Mouse (Mus musculus) forebrain, embryonic 12.5 days (tissue): ENCODE results near the gene Mapk10. TPM values are rescaled to one million over a fixed set of nuclear protein-coding genes. Genes with fewer than 3 reads are reported as not detected.
A peak's percentile ranks its signal among the peaks of the same experiment; 100 is the strongest.

Source experiments
- ATAC-seq: fragments of 200-750 bp; cut with Nextera tagmentation; 2 replicates; pipeline ENCODE4 v1.8.0; 2017; ENCODE audit warnings: moderate TSS enrichment; ENCODE audit not compliant: low FRiP score
- H3K27ac ChIP-seq: fragments of 300-500 bp; sonication (generic); 2 replicates; pipeline ENCODE4 v1.5.1; 2016; ENCODE audit warnings: mild to moderate bottlenecking
- H3K27me3 ChIP-seq: fragments of 300-500 bp; sonication (generic); 2 replicates; pipeline ENCODE4 v1.6.1; 2016; ENCODE audit warnings: mild to moderate bottlenecking
- H3K36me3 ChIP-seq: fragments of 300-500 bp; sonication (generic); replicated peaks from 2 replicates; pipeline ENCODE4 v1.6.1; 2016; ENCODE audit warnings: mild to moderate bottlenecking
- H3K4me1 ChIP-seq: fragments of 300-500 bp; sonication (generic); 2 replicates; pipeline ENCODE4 v1.6.1; 2016
- H3K4me2 ChIP-seq: fragments of 300-500 bp; sonication (generic); 2 replicates; pipeline ENCODE4 v1.6.1; 2016; ENCODE audit warnings: mild to moderate bottlenecking, moderate library complexity
- H3K4me3 ChIP-seq: fragments of 300-500 bp; sonication (generic); replicated peaks from 2 replicates; pipeline ENCODE4 v1.5.1; 2016; ENCODE audit warnings: mild to moderate bottlenecking
- H3K9ac ChIP-seq: fragments of 300-500 bp; sonication (generic); 2 replicates; pipeline ENCODE4 v1.6.1; 2016; ENCODE audit warnings: mild to moderate bottlenecking
- H3K9me3 ChIP-seq: fragments of 300-500 bp; sonication (generic); 2 replicates; pipeline ENCODE4 v1.6.1; 2016
- WGBS: fragments of 180-500 bp; shearing (Covaris S2); methylation state at CpG from one replicate; pipeline ENCODE4 v1.1.7; 2016; 5-methylcytosine and 5-hydroxymethylcytosine counted together
- polyA plus RNA-seq: library from polyadenylated mRNA; unstranded; fragments of >200 nt; fragmentation: Nextera tagmentation; extraction: Ambion mirVana; gene quantifications from 2 replicates; pipeline ENCODE4 v1.2.1, GENCODE M21; 2016

Gene Mapk10
- polyA plus RNA-seq = 41.7 and 55.1 TPM in 2 replicates

DNA sequence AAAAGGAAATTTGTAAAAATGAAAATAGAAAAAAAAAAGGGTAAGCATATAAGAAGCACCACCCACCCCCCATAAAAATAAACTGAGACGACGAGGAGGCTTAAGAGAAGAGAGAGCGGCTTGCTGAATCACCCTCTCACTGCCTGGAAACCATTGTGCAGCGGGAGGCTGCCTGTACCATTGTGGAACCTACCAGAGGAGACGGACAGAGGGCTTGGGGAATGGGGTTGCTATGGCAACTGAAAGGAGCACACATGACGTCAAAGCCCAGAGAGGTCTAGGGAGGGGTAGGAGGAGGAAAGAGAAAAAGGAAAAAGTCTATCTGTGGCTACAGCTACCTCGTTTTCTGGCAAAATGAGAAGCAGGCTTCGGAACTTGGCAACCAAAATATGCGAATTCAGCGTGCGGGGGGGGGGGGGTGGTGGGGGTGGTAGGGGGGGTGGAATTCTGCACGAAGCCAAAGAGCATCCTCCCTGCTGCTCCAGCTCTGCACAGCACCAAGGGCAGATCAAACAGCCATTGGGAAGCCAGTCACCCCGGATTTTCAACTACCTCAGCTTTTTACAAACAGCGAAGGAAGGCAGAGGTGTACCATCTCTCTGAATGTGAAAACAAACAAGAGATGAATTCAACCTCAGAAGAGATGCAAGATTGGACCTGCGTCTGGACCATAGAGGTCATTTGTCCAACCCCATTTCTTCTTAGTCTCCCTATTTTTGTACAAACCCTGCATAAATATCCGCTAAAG is at the start of gene Mapk10:
TSS of gene Mapk10 (minus strand) at position 234 of the 748 bp plus-strand sequence.
- H3K27me3 ChIP-seq = no peaks in the 10 kb centered on the region
- peak within 1 kb of the TSS; percentile 45 for H3K4me3 ChIP-seq
- ATAC-seq = peak; percentile 100
- H3K4me2 ChIP-seq = peak within 1 kb of the TSS; percentile 53
- WGBS = 8% methylated on average over 16 of the region's 16 CpGs
- H3K36me3 ChIP-seq = no peaks in the 10 kb centered on the region
- peaks cover 30% of the 10 kb centered on the region for H3K4me1 ChIP-seq
- H3K9me3 ChIP-seq = no peaks in the 10 kb centered on the region
- H3K27ac ChIP-seq = peak within 1 kb of the TSS; percentile 85
- peak within 1 kb of the TSS; percentile 65 for H3K9ac ChIP-seq

DNA sequence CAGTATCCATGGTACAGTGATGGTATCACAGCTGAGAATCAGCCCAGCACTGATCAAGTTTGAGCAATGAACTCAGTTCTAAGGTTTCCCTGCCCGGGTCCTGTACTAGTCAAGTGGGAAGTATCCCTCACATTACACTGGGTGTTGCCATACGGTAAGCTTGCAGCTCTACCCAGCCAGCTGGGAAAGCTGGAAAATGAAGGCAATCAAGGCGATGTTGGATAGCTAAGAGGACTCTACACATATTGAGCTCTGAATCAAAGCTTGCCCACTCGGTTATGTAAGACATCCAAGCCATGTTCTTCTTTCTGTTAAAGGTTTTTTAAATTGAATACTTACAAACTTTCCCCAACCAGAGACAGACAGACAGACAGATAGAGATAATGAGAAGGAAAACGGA is 45.0 kb upstream of the Mapk10 start:
- 90% methylated on average over 5 of the region's 5 CpGs for WGBS
- Histone ChIP-seq H3K4me1 (no peaks in the 10 kb centered on the region), H3K36me3 (no peaks in the 10 kb centered on the region), H3K4me2 (no peak overlapping the region), H3K9me3 (no peaks in the 10 kb centered on the region), H3K27me3 (no peaks in the 10 kb centered on the region), H3K9ac (no peak overlapping the region), H3K4me3 (no peak overlapping the region), H3K27ac (no peak overlapping the region)
- ATAC-seq = no peak

DNA sequence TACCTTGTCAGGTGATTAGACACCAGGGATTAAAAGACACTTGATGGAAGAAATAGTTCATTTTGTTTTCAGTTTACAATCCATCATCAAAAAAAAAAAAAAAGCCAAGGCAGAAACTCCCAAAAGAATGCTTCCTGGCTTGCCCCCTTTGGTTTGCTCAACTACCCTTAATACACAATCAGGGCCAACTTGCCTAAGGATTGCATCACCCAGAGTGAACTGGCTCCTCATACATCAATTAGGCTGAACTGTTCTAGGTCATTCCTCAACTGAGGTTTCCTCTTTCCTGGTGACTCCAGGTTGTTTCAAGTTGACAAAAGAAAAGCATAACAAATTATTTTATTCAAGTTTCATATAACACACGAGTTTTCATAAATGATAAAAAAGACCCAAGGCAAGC is 31.3 kb upstream of the Mapk10 start:
- Histone ChIP-seq H3K36me3 (no peaks in the 10 kb centered on the region), H3K9ac (no peak overlapping the region), H3K4me1 (no peaks in the 10 kb centered on the region), H3K9me3 (no peaks in the 10 kb centered on the region), H3K4me2 (no peak overlapping the region), H3K27ac (no peak overlapping the region), H3K4me3 (no peak overlapping the region), H3K27me3 (no peaks in the 10 kb centered on the region)
- no peak for ATAC-seq
- 77% methylated on average over 1 of the region's 1 CpGs for WGBS

DNA sequence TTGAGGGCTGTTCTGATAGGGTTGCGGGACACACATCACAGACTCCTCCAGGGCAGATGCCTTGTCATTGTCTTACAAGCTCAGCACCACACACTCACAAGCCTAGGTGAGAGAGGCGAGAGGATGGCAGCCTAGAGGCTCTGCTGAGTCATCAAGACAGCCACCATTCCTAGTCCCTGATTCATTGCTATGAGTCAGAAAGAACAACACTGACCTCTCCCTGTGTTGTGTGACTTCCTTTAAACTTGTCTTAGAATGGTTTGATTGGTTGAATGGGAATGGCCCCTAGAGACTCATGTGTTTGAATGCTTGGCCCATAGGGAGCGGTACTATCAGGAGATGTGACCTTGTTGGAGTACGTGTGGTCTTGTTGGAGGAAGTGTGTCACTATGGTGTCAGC is 20.7 kb upstream of the Mapk10 start:
- H3K27me3 ChIP-seq = no peaks in the 10 kb centered on the region
- no peak overlapping the region for H3K4me3 ChIP-seq
- no peak for ATAC-seq
- no peaks in the 10 kb centered on the region for H3K36me3 ChIP-seq
- no peak overlapping the region for H3K4me2 ChIP-seq
- H3K9me3 ChIP-seq = no peaks in the 10 kb centered on the region
- no peak overlapping the region for H3K27ac ChIP-seq
- no peaks in the 10 kb centered on the region for H3K4me1 ChIP-seq
- WGBS = 92% methylated on average over 4 of the region's 4 CpGs
- H3K9ac ChIP-seq = no peak overlapping the region

DNA sequence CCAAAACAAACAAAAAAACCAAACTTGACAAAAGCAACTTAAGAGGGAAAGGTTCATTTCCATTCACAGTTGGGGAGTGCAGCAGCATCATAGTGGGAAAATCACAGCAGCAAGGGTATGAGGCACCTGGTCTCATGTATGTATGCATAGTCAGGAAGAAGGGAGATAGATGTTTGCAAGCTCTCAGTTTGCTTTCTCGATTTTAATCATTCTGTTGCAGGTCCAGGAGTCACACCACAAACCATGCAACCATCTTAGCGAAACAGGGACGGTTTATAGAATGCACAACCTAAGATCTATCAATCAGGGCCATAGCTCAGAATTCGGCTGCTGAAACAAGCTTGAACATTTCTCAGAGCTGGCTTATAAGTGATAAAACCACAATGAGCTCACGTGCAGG is 19.2 kb upstream of the Mapk10 start:
- no peak overlapping the region for H3K4me2 ChIP-seq
- H3K9me3 ChIP-seq = no peaks in the 10 kb centered on the region
- no peak overlapping the region for H3K27ac ChIP-seq
- no peak for ATAC-seq
- WGBS = 87% methylated on average over 5 of the region's 5 CpGs
- no peak overlapping the region for H3K9ac ChIP-seq
- no peaks in the 10 kb centered on the region for H3K27me3 ChIP-seq
- no peaks in the 10 kb centered on the region for H3K36me3 ChIP-seq
- H3K4me1 ChIP-seq = no peaks in the 10 kb centered on the region
- no peak overlapping the region for H3K4me3 ChIP-seq

DNA sequence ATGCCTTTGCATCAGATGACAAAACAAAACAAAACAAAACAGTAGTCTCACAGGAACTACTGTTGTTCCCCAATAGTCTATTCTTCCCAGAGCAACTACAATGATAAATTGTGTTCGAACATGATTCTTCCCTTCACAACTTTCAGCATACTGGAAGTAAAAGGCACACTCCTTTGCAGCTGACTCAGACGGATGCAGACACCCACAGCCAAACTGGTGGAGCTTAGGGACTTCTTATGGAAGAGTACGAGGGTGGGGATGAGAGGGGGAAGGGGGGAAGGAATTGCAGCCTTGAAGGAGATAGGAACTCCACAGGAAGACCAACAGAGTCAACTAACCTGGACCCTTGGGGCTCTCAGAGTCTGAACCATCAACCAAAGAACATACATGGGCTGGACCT is 18.2 kb upstream of the Mapk10 start:
- H3K4me2 ChIP-seq = no peak overlapping the region

DNA sequence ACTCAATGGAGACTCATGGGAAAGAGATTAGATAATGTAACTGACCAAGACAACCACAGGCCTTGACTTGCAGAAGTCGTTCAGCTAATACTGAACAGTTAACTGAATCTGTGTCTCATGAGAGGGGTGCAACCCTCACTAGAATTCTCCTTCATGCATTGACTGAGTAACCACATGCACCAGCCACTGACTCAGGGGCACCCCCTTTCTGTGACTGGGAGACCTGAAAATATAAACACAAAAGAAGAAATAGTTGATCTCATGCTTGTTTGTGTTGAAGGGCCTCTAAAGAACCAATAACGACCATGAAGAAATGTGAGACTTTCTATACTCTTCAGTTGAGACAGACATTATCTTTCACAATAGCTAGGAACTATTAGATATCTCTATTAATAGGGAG is 10.9 kb upstream of the Mapk10 start:
- H3K9ac ChIP-seq = no peak overlapping the region
- no peaks in the 10 kb centered on the region for H3K36me3 ChIP-seq
- no peaks in the 10 kb centered on the region for H3K9me3 ChIP-seq
- no peak overlapping the region for H3K4me3 ChIP-seq
- no peaks in the 10 kb centered on the region for H3K27me3 ChIP-seq
- no peaks in the 10 kb centered on the region for H3K4me1 ChIP-seq
- no peak for ATAC-seq
- H3K4me2 ChIP-seq = no peak overlapping the region
- 62% methylated on average over 2 of the region's 2 CpGs for WGBS
- no peak overlapping the region for H3K27ac ChIP-seq

More for the DNA sequence above, 18.2 kb upstream of the Mapk10 start:
- Histone ChIP-seq H3K27me3 (no peaks in the 10 kb centered on the region), H3K4me1 (no peaks in the 10 kb centered on the region), H3K36me3 (no peaks in the 10 kb centered on the region), H3K9ac (no peak overlapping the region), H3K9me3 (no peaks in the 10 kb centered on the region), H3K4me3 (no peak overlapping the region), H3K27ac (no peak overlapping the region)
- 81% methylated on average over 3 of the region's 3 CpGs for WGBS
- no peak for ATAC-seq

DNA sequence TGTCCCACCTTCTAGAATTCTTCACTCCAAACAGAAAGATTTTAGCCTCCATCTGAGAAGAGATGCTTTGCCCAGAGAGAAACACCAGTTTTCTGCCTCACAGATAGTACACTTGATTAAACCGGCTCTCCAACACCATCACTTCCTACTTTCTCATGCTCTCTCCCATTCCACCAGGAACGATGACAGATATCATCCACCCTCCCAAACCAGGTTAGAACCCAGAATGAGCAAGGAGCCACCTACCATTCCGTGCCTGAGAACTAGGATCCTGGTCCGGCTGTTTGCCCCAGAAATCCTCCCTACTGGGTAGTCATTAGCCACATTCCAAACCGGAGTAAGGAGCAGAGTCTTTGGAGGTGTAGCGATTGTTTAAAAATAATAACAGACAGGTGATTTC is 490 bp downstream of the Mapk10 start:
- Histone ChIP-seq H3K36me3 (no peaks in the 10 kb centered on the region), H3K27ac (peak overlapping the region; percentile 85), H3K4me3 (peak overlapping the region; percentile 45), H3K9me3 (no peaks in the 10 kb centered on the region), H3K4me2 (peak overlapping the region; percentile 53), H3K4me1 (peaks cover 30% of the 10 kb centered on the region), H3K27me3 (no peaks in the 10 kb centered on the region), H3K9ac (peak overlapping the region; percentile 65)
- 10% methylated on average over 6 of the region's 6 CpGs for WGBS
- peak; percentile 36 for ATAC-seq

DNA sequence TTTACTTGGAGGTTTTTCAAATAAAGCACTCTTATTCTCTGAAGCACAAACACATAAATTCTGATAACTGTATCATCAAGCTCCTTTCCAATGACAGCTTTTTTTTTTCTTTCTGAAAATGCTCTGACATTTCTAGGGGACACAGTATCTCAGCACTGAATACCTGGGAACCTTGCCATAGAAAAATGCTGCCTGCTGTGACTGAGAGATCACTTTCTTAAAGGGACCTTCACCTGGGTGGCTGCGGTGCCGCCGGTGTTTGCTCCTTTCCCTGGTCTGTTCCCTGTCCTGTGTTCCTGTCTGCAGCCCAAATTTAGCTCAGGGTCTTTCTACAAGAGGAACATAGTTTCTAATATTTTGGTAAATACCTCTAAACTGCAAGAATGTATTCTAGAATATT is 1.1 kb downstream of the Mapk10 start:
- 44% methylated on average over 3 of the region's 3 CpGs for WGBS
- Histone ChIP-seq H3K9me3 (no peaks in the 10 kb centered on the region), H3K27me3 (no peaks in the 10 kb centered on the region), H3K4me3 (peak overlapping the region; percentile 45), H3K4me2 (peak overlapping the region; percentile 53), H3K36me3 (no peaks in the 10 kb centered on the region), H3K9ac (0 out of 2 replicates have a peak overlapping the region, but pooled peaks have one; percentile 65), H3K27ac (no peak overlapping the region), H3K4me1 (peaks cover 30% of the 10 kb centered on the region)
- ATAC-seq = no peak

DNA sequence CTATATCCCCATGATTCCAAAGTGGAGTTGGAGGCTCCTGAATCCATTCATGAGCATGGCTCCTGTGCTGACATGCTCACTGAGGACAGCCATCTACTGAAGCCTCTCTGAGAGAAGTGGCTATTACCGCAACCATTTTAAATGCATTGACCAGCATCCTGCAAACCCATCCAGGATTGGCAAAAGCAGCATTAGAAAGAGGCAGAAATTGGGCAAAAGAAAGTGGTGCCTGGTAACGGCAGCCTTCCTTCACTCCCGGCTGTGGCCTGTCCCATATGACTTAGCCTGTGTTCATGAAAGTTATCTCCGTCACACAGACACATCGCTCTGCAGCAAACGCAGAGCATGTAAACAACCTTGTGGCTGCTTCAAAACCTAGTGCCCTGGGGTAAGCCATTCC is 1.6 kb downstream of the Mapk10 start:
- no peak for ATAC-seq
- Histone ChIP-seq H3K27me3 (no peaks in the 10 kb centered on the region), H3K36me3 (no peaks in the 10 kb centered on the region), H3K9ac (peak overlapping the region; percentile 65; the same call in 1 of the 2 replicates), H3K4me3 (peak overlapping the region; percentile 45), H3K27ac (0 out of 2 replicates have a peak overlapping the region, but pooled peaks have one; percentile 25), H3K4me1 (peaks cover 30% of the 10 kb centered on the region), H3K4me2 (peak overlapping the region; percentile 53), H3K9me3 (no peaks in the 10 kb centered on the region)
- WGBS = 62% methylated on average over 6 of the region's 6 CpGs

DNA sequence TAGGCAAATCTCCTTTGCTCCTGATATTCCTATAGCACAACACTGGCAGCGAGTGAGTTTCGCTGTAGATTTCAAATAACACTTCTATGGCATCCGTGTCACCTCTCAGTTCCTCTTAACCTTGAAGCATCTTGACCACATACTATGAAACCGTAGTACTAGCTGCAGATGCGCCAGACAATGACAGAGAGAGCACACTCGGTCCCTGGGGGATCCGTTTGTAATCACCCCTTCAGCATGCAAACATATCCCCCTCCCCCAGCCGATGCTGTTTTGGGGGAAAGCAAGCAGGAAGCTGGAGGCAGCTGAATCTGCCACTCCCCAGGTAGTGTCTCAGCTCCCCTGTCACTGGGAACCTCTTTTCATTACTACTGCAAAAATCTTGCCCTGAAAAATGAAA is 2.3 kb downstream of the Mapk10 start:
- WGBS = 47% methylated on average over 8 of the region's 8 CpGs
- Histone ChIP-seq H3K9ac (peak overlapping the region; percentile 36), H3K4me3 (peak overlapping the region; percentile 45), H3K27me3 (no peaks in the 10 kb centered on the region), H3K9me3 (no peaks in the 10 kb centered on the region), H3K4me2 (peak overlapping the region; percentile 53), H3K36me3 (no peaks in the 10 kb centered on the region), H3K27ac (0 out of 2 replicates have a peak overlapping the region, but pooled peaks have one; percentile 25), H3K4me1 (peaks cover 30% of the 10 kb centered on the region)
- ATAC-seq = no peak

DNA sequence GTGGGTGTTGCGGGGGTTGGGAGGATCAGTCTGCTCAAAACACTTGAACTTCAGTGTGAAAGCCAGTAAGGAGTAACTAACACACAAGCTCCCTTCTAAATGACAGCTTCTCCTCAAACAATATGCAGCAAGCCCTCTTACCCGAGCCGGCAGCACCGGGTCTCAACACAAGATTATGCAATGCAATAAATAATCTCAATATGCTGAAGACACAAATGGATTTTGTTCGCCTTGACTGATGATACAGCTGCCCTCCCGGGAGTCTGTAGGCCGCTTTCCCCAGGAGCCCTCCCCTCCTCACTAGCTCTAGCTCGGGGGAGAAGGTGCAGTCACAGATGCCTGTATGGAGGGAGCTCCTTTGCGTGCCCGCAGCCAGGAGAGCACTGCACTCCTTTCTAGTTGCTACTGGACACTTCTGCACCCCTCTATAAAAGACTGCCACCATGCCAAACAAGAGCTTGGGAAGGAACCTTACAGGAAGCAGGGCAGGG is 3.1 kb downstream of the Mapk10 start:
- Histone ChIP-seq H3K4me1 (peaks cover 30% of the 10 kb centered on the region), H3K4me3 (peak overlapping the region; percentile 45), H3K9me3 (no peaks in the 10 kb centered on the region), H3K36me3 (no peaks in the 10 kb centered on the region), H3K4me2 (peak overlapping the region; percentile 53), H3K27me3 (no peaks in the 10 kb centered on the region), H3K27ac (no peak overlapping the region), H3K9ac (peak overlapping the region; percentile 42)
- 66% methylated on average over 10 of the region's 10 CpGs for WGBS
- ATAC-seq = no peak

DNA sequence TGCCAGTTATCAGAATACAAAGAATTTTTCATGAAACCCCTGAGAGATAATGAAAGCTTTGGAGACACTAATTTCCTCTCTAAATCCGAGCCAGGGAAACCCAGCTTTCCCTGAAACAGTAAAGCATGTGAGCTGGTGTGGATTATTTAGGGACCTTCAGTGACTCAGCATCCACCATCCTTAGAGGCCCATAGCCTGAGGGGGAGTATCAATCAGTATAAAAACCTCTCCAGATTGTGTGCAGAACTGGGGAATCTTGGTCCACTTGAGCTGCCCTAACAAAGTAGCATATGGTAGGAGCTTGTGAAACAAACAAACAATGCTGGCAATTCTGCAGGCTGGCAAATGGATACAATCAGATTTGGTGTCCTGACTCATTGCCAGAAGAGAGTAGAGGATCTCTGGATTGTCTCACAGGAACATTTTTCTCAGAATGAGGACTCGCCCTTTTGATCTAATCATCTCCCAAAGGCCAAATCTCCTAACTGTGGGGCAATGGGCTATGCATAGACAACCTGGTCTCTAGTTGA is 13.3 kb downstream of the Mapk10 start:
- Histone ChIP-seq H3K27ac (no peak overlapping the region), H3K36me3 (no peaks in the 10 kb centered on the region), H3K4me3 (no peak overlapping the region), H3K27me3 (no peaks in the 10 kb centered on the region), H3K4me2 (no peak overlapping the region), H3K9ac (no peak overlapping the region), H3K9me3 (no peaks in the 10 kb centered on the region), H3K4me1 (peaks cover 15% of the 10 kb centered on the region)
- 70% methylated on average over 2 of the region's 2 CpGs for WGBS
- ATAC-seq = no peak
